Mouse (Mus musculus) neural tube, embryonic 11.5 days (tissue): ENCODE measurements at regions not wholly inside any gene's neighbourhood (a gene's known extent, or its start where the extent isn't known, plus 50 kb on each side); places are given as distances from the start of the nearest gene placed in this dataset.

ENCODE experiments used
- ATAC-seq: fragments of 200-750 bp; cut with Nextera tagmentation; 2 replicates; pipeline ENCODE4 v1.8.0; 2017; ENCODE audit warnings: moderate number of reproducible peaks, mild to moderate bottlenecking, moderate TSS enrichment, moderate library complexity; ENCODE audit not compliant: insufficient read depth, low FRiP score, low TSS enrichment
- DNase-seq: peaks from one replicate; pipeline ENCODE4 v3.0.0-alpha.2; 2015; ENCODE audit warnings: low spot score
- H3K27ac ChIP-seq: fragments of 300-500 bp; sonication (generic); 2 replicates; pipeline ENCODE4 v1.5.1; 2014; ENCODE audit warnings: low read depth, mild to moderate bottlenecking, low read length
- H3K27me3 ChIP-seq: fragments of 300-500 bp; sonication (generic); 2 replicates; pipeline ENCODE4 v1.6.1; 2014; ENCODE audit warnings: mild to moderate bottlenecking, low read length, mixed read lengths; ENCODE audit not compliant: control insufficient read depth, insufficient read depth
- H3K36me3 ChIP-seq: fragments of 300-500 bp; sonication (generic); 2 replicates; pipeline ENCODE4 v1.6.1; 2014; ENCODE audit warnings: mild to moderate bottlenecking, low read length, moderate library complexity, mixed read lengths; ENCODE audit not compliant: control insufficient read depth, insufficient read depth
- H3K4me1 ChIP-seq: fragments of 300-500 bp; sonication (generic); 2 replicates; pipeline ENCODE4 v1.6.1; 2014; ENCODE audit warnings: low read length, mixed read lengths; ENCODE audit not compliant: control insufficient read depth, insufficient read depth
- H3K4me2 ChIP-seq: fragments of 300-500 bp; sonication (generic); 2 replicates; pipeline ENCODE4 v1.6.1; 2014; ENCODE audit warnings: low read depth, mild to moderate bottlenecking, moderate library complexity
- H3K4me3 ChIP-seq: fragments of 300-500 bp; sonication (generic); 2 replicates; pipeline ENCODE4 v1.5.1; 2014; ENCODE audit warnings: low read depth, low read length
- H3K9ac ChIP-seq: fragments of 300-500 bp; sonication (generic); 2 replicates; pipeline ENCODE4 v1.6.1; 2014; ENCODE audit warnings: mild to moderate bottlenecking, low read length
- H3K9me3 ChIP-seq: fragments of 300-500 bp; sonication (generic); 2 replicates; pipeline ENCODE4 v1.6.1; 2016; ENCODE audit warnings: low read length; ENCODE audit not compliant: control insufficient read depth
- WGBS: fragments of 180-500 bp; shearing (Covaris S2); extraction: QIAGEN DNeasy Blood & Tissue Kit; methylation state at CpG from one replicate; pipeline ENCODE4 v1.1.7; 2014; 5-methylcytosine and 5-hydroxymethylcytosine counted together

GRCm38 (mm10) chr14:120835758-120836157 is 75.3 kb upstream of the Ipo5 start:
- Histone ChIP-seq H3K27ac (no peak overlapping the region), H3K4me2 (no peak overlapping the region), H3K9me3 (no peaks in the 10 kb centered on the region), H3K36me3 (no peaks in the 10 kb centered on the region), H3K9ac (no peak overlapping the region), H3K4me1 (peaks cover 7% of the 10 kb centered on the region), H3K4me3 (no peak overlapping the region), H3K27me3 (no peaks in the 10 kb centered on the region)
- ATAC-seq (no peak), DNase-seq (no peak)
- 78% methylated on average over 5 of the region's 5 CpGs for WGBS

- no peak overlapping the region for H3K4me3 ChIP-seq
- H3K27ac ChIP-seq: no peak overlapping the region
- 92% methylated on average over 12 of the region's 12 CpGs for WGBS
- H3K36me3 ChIP-seq: no peaks in the 10 kb centered on the region
- DNase-seq (no peak), ATAC-seq (no peak)
- no peaks in the 10 kb centered on the region for H3K9me3 ChIP-seq
- H3K27me3 ChIP-seq: no peaks in the 10 kb centered on the region
- peaks cover 7% of the 10 kb centered on the region for H3K4me1 ChIP-seq
- no peak overlapping the region for H3K4me2 ChIP-seq
- no peak overlapping the region for H3K9ac ChIP-seq
Measured at GRCm38 (mm10) chr14:120836535-120837316, 74.3 kb upstream of the Ipo5 start.

GRCm38 (mm10) chr14:120840900-120841299 is 70.1 kb upstream of the Ipo5 start:
- 79% methylated on average over 6 of the region's 6 CpGs for WGBS
- H3K36me3 ChIP-seq: no peaks in the 10 kb centered on the region
- H3K4me3 ChIP-seq: no peak overlapping the region
- no peak overlapping the region for H3K4me2 ChIP-seq
- DNase-seq (no peak), ATAC-seq (no peak)
- H3K27me3 ChIP-seq: no peaks in the 10 kb centered on the region
- no peak overlapping the region for H3K27ac ChIP-seq
- no peaks in the 10 kb centered on the region for H3K4me1 ChIP-seq
- no peak overlapping the region for H3K9ac ChIP-seq
- no peaks in the 10 kb centered on the region for H3K9me3 ChIP-seq

- 91% methylated on average over 6 of the region's 6 CpGs for WGBS
- no peak for DNase-seq
- Histone ChIP-seq H3K4me3 (no peak overlapping the region), H3K27ac (no peak overlapping the region), H3K27me3 (no peaks in the 10 kb centered on the region), H3K9ac (no peak overlapping the region), H3K4me2 (no peak overlapping the region), H3K4me1 (no peaks in the 10 kb centered on the region), H3K36me3 (no peaks in the 10 kb centered on the region), H3K9me3 (no peaks in the 10 kb centered on the region)
- no peak for ATAC-seq
Measured at GRCm38 (mm10) chr14:120841311-120841710, 69.7 kb upstream of the Ipo5 start.

GRCm38 (mm10) chr14:120845172-120845571 is 65.9 kb upstream of the Ipo5 start:
- DNase-seq (no peak), ATAC-seq (no peak)
- Histone ChIP-seq H3K4me3 (no peak overlapping the region), H3K27me3 (no peaks in the 10 kb centered on the region), H3K36me3 (no peaks in the 10 kb centered on the region), H3K4me1 (0 out of 2 replicates have a peak, but pooled peaks cover 4% of the 10 kb centered on the region), H3K27ac (no peak overlapping the region), H3K4me2 (no peak overlapping the region), H3K9ac (no peak overlapping the region), H3K9me3 (no peaks in the 10 kb centered on the region)
- 69% methylated on average over 2 of the region's 2 CpGs for WGBS

- Histone ChIP-seq H3K4me3 (no peak overlapping the region), H3K4me2 (no peak overlapping the region), H3K27ac (no peak overlapping the region), H3K9ac (no peak overlapping the region), H3K27me3 (no peaks in the 10 kb centered on the region), H3K36me3 (no peaks in the 10 kb centered on the region), H3K4me1 (0 out of 2 replicates have a peak, but pooled peaks cover 4% of the 10 kb centered on the region), H3K9me3 (no peaks in the 10 kb centered on the region)
- 66% methylated on average over 10 of the region's 10 CpGs for WGBS
- no peak for DNase-seq
- no peak for ATAC-seq
Measured at GRCm38 (mm10) chr14:120846073-120846850, 64.8 kb upstream of the Ipo5 start.

GRCm38 (mm10) chr14:120847006-120847405 is 64.0 kb upstream of the Ipo5 start:
- Histone ChIP-seq H3K36me3 (no peaks in the 10 kb centered on the region), H3K27ac (no peak overlapping the region)
- WGBS: 76% methylated on average over 5 of the region's 5 CpGs

GRCm38 (mm10) chr14:120848083-120848951 is 62.7 kb upstream of the Ipo5 start:
- no peak overlapping the region for H3K27ac ChIP-seq
- H3K9me3 ChIP-seq: no peaks in the 10 kb centered on the region
- ATAC-seq: no peak
- no peak overlapping the region for H3K9ac ChIP-seq
- no peak overlapping the region for H3K4me2 ChIP-seq
- H3K27me3 ChIP-seq: no peaks in the 10 kb centered on the region
- no peaks in the 10 kb centered on the region for H3K36me3 ChIP-seq
- 57% methylated on average over 11 of the region's 11 CpGs for WGBS
- no peak for DNase-seq
- H3K4me1 ChIP-seq: 0 out of 2 replicates have a peak, but pooled peaks cover 4% of the 10 kb centered on the region
- no peak overlapping the region for H3K4me3 ChIP-seq

More at GRCm38 (mm10) chr14:120847006-120847405, 64.0 kb upstream of the Ipo5 start:
- no peak overlapping the region for H3K9ac ChIP-seq
- no peaks in the 10 kb centered on the region for H3K9me3 ChIP-seq
- ATAC-seq (no peak), DNase-seq (no peak)
- H3K4me1 ChIP-seq: 0 out of 2 replicates have a peak, but pooled peaks cover 4% of the 10 kb centered on the region
- no peak overlapping the region for H3K4me2 ChIP-seq
- no peaks in the 10 kb centered on the region for H3K27me3 ChIP-seq
- H3K4me3 ChIP-seq: no peak overlapping the region
